25 mouse cellular contexts compared by ENCODE assay signal in genomic region chr10:73733246-73733645, GRCm38 (mm10).
"Had no signal": no experiment of that assay in that cellular context is flagged by ENCODE, and none has a peak within 500 bp of the region (broad histone marks: within the 10 kb centered on the region; RNA-seq: fewer than 3 reads in every experiment).

No protein-coding gene starts in this region.

- H3K4me3 ChIP-seq: forebrain, embryonic 15.5 days; heart, adult 2 months; heart, embryonic 13.5 days; heart, embryonic 15.5 days; hindbrain, embryonic 10.5 days; hindbrain, embryonic 12.5 days; layer of hippocampus, adult 2 months; limb, embryonic 13.5 days; limb, embryonic 15.5 days; liver, embryonic 12.5 days had no signal

- H3K27me3 ChIP-seq: forebrain, embryonic 15.5 days; heart, embryonic 13.5 days; heart, embryonic 15.5 days; hindbrain, embryonic 12.5 days; limb, embryonic 13.5 days; limb, embryonic 15.5 days; liver, embryonic 12.5 days had no signal

- H3K36me3 ChIP-seq: forebrain, embryonic 15.5 days; heart, embryonic 13.5 days; heart, embryonic 15.5 days; hindbrain, embryonic 10.5 days; hindbrain, embryonic 12.5 days; limb, embryonic 13.5 days; limb, embryonic 15.5 days; liver, embryonic 12.5 days had no signal

- H3K27ac ChIP-seq: forebrain, embryonic 15.5 days; heart, adult 2 months; heart, embryonic 13.5 days; heart, embryonic 15.5 days; hindbrain, embryonic 10.5 days; hindbrain, embryonic 12.5 days; hindbrain, embryonic 14.5 days; layer of hippocampus, adult 2 months; limb, embryonic 13.5 days; limb, embryonic 15.5 days; liver, embryonic 12.5 days had no signal

- ATAC-seq: forebrain, embryonic 15.5 days; hindbrain, embryonic 16.5 days; inflammation-experienced regulatory T-cells, adult 6 months; liver, embryonic 12.5 days had no signal

- H3K9ac ChIP-seq: forebrain, embryonic 15.5 days; heart, embryonic 13.5 days; heart, embryonic 15.5 days; hindbrain, embryonic 12.5 days; hindbrain, embryonic 14.5 days; limb, embryonic 13.5 days; limb, embryonic 15.5 days; liver, embryonic 12.5 days had no signal

- H3K9me3 ChIP-seq: forebrain, embryonic 15.5 days; heart, embryonic 13.5 days; heart, embryonic 15.5 days; hindbrain, embryonic 10.5 days; hindbrain, embryonic 12.5 days; limb, embryonic 13.5 days; limb, embryonic 15.5 days; liver, embryonic 12.5 days had no signal

- H3K4me1 ChIP-seq: forebrain, embryonic 15.5 days; heart, embryonic 13.5 days; heart, embryonic 15.5 days; hindbrain, embryonic 10.5 days; hindbrain, embryonic 12.5 days; limb, embryonic 13.5 days; limb, embryonic 15.5 days; liver, embryonic 12.5 days had no signal

- DNase-seq: gastrocnemius, postnatal 14 days; gastrocnemius, postnatal 36 days; heart, adult 11 months; heart, adult 2 months; heart, postnatal 14 days; heart, postnatal 4 days; kidney, adult 18-20 months; kidney, adult 8-10 months; kidney, postnatal 10 days; kidney, postnatal 25 days; kidney, postnatal 4 days; left cerebral cortex, postnatal 4 days had no signal

- H3K4me2 ChIP-seq: forebrain, embryonic 15.5 days; heart, embryonic 11.5 days; heart, embryonic 13.5 days; heart, embryonic 15.5 days; hindbrain, embryonic 12.5 days; hindbrain, embryonic 14.5 days; limb, embryonic 13.5 days; limb, embryonic 15.5 days; liver, embryonic 12.5 days had no signal
